Mouse (Mus musculus): ENCODE results near the gene Gm28360. TPM values are rescaled to one million over a fixed set of nuclear protein-coding genes. Genes with fewer than 3 reads are reported as not detected.
"Not testable (repeated sequence)": the region's sequence is repeated elsewhere in the genome, so short reads cannot be mapped to it uniquely, and the experiment has no call there.

Gene Gm28360
- total RNA-seq (2021): not detected
- long read RNA-seq, experiment 1: 0 reads
- long read RNA-seq, experiment 2: 0 reads

GRCm38 (mm10) chr1:117829781-117830180 lies at the start of gene Gm28360:
Gene Gm28360, plus strand, starts transcription at chr1:117830081.
- not testable (repeated sequence) for DNase-seq

GRCm38 (mm10) chr1:117780833-117781232 lies 49.0 kb upstream of the Gm28360 start, which contains the start of gene B020011L13Rik:
Gene B020011L13Rik, plus strand, starts transcription at chr1:117781133.
- not testable (repeated sequence) for DNase-seq

GRCm38 (mm10) chr1:117816271-117816670 lies 13.6 kb upstream of the Gm28360 start:
- DNase-seq: not testable (repeated sequence)

- not testable (repeated sequence) for DNase-seq
Observed at GRCm38 (mm10) chr1:117851718-117852117, 21.8 kb downstream of the Gm28360 start.

Other genes with a start within 250 kb of the Gm28360 start
- gene Gm28363, start 132.9 kb upstream of the Gm28360 start, total RNA-seq (2021): not detected
- gene B020011L13Rik, start 48.9 kb upstream of the Gm28360 start, total RNA-seq (2021): not detected
- not detected for gene Gm28168, start 97.9 kb downstream of the Gm28360 start, total RNA-seq (2021)
- not detected for gene Gm7145, start 135.9 kb downstream of the Gm28360 start, total RNA-seq (2021)

All from adrenal gland, postnatal 36 days (tissue).